Mouse (Mus musculus) kidney, postnatal 10 days (tissue): ENCODE measurements around the gene Myof.

Experiments used
- DNase-seq: peaks from one replicate; pipeline ENCODE4 v3.0.0; 2021; ENCODE audit warnings: mixed read lengths

Gene Myof

GRCm38 (mm10) chr19:37860267-37860666 is 183.1 kb downstream of the Myof start:
- no peak for DNase-seq

GRCm38 (mm10) chr19:37858406-37859081 is 184.8 kb downstream of the Myof start:
- DNase-seq = no peak

GRCm38 (mm10) chr19:37852056-37852455 is 191.3 kb downstream of the Myof start:
- DNase-seq = no peak

GRCm38 (mm10) chr19:37851590-37852038 is 191.8 kb downstream of the Myof start:
- DNase-seq = no peak
